Mouse (Mus musculus): ENCODE measurements at regions not wholly inside any gene's neighbourhood (a gene's known extent, or its start where the extent isn't known, plus 50 kb on each side); places are given as distances from the start of the nearest gene placed in this dataset.

- in situ Hi-C loops (cut with MboI, MseI): loop anchor here in 1 of 2 experiments (10.0 kb wide), 1 partner anchor 276 kb away; the partner anchor contains the start of gene Fam43a
These were observed 210.6 kb downstream of the Xxylt1 start for GRCm38 (mm10) chr16:30870676-30871075.

- in situ Hi-C loops (cut with MboI, MseI): loop anchor here in 1 of 2 experiments (10.0 kb wide), 1 partner anchor 277 kb away; the partner anchor contains the start of gene Fam43a
These were observed 209.1 kb downstream of the Xxylt1 start for GRCm38 (mm10) chr16:30872147-30872546.

GRCm38 (mm10) chr16:30873493-30874211 is 207.6 kb downstream of the Xxylt1 start:
- in situ Hi-C loops (cut with MboI, MseI): loop anchor here in 1 of 2 experiments (10.0 kb wide), 1 partner anchor 279 kb away; the partner anchor contains the start of gene Fam43a

DNA sequence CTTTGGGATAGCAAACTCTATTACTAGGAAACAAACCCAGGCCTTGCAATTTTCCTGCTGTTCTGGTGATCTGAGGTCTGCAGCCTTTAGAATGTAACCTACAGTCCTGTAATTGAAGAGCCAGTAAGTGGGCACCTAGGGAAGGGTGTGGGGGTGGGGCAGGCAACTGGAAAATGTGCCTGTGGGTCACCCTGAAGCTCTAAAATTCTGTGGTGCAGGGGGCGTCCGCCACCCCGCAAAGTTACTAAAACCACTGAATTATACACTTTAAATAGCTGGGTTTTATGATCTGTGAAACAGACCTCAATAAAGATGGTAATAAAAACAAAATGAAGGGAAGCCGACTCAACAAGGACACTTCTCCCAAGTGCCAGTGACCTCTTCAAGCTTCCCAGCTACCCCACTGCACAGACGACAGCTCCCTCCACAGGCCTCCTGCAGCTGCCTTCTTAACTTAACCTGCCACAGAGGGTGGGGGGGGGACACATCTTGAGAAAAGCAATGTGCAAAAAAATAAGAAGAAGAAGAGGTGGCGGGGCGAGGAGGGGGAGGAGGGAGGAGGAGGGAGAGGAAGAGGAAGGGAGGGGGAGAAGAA is 205.9 kb downstream of the Xxylt1 start:
- in situ Hi-C loops (cut with MboI, MseI): loop anchor here in 1 of 2 experiments (10.0 kb wide), 1 partner anchor 281 kb away; the partner anchor contains the start of gene Fam43a

DNA sequence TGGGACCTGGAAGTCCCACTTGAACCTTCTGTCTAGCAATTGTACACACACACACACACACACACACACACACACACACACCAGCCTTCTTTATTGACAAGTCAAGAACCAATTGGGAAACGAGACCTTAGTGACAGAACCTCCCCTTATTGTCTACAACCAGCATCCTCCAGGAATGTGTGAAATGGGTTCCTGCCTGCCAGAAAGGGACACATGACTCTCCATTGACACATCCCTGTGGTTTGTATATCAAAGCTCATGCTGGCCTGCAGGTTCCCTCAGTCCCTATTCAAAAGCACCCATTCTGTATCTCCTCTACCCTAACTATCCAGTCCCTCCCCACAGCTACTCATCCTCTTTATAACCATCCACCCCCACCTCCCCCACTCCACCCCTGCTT is 202.4 kb downstream of the Xxylt1 start:
- in situ Hi-C loops (cut with MboI, MseI): loop anchor here in 1 of 2 experiments (10.0 kb wide), 1 partner anchor 284 kb away; the partner anchor contains the start of gene Fam43a

- in situ Hi-C loops (cut with MboI, MseI): loop anchor here (5.0 to 10.0 kb wide), 3 partner anchors 42 to 285 kb away; partner anchors contain the start of gene Fam43a (in 1 of the 2)
These were observed 201.4 kb downstream of the Xxylt1 start for GRCm38 (mm10) chr16:30879878-30880277.

DNA sequence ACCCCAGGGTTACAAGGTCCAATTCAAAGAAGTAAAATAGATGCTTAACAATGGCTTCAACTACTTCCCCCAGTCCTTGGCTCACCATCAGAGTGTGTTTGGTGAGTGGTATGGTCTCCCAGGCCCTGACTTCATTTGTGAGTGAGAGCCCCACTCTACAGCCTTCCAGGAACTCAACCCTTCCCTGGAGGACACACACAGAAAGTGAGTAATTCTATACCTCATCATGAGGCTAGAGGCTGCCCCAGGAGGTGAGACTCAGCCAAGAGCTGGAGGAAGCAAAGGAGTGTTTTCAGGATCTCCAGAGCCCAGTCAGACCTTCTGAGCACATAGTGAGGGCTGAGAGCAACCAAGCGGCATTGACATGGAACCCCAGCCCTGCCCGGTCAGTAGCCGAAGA is 200.6 kb downstream of the Xxylt1 start:
- in situ Hi-C loops (cut with MboI, MseI): loop anchor here (5.0 to 10.0 kb wide), 2 partner anchors 42 to 266 kb away; no protein-coding TSS in a partner anchor

- in situ Hi-C loops (cut with MboI, MseI): loop anchor here (5.0 to 10.0 kb wide), 2 partner anchors 41 to 266 kb away; no protein-coding TSS in a partner anchor
These were observed 200.0 kb downstream of the Xxylt1 start for GRCm38 (mm10) chr16:30881186-30881585.

DNA sequence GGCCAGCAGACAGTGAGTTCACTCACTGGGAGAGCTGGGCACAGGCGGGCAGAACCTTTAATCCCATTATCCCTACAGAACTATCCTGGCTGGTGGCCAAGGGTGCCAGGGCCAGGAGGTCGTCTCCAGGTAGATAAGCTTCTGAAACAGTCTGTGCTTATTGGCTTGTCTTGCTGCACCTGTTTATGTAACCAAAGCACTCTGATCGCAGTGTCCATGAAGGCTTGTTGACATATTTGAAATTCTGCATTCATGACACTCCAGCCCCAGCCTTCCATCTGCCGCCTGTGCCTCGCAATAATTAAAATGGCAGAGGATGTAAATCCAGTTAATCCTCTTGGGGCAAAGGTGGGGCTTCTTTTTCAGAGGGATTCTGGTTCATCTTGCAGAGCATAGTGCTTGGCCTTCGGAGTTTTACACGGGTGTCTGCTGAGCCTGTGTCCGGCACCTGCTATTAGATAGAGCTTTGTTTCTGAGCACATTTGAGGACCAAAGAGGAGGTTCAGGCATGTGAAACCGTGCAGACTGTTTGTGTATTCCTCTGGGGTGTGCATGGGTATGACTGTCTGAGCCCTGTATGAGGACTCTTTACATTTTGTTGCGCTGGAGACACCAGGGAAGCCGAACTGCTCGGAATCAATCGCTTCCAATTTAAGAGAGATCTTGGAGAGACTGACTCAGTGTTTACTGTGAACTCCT is 197.6 kb downstream of the Xxylt1 start:
- in situ Hi-C loops (cut with MboI, MseI): loop anchor here (5.0 to 10.0 kb wide), 2 partner anchors 39 to 269 kb away; no protein-coding TSS in a partner anchor

- in situ Hi-C loops (cut with MboI, MseI): loop anchor here (5.0 to 10.0 kb wide), 2 partner anchors 38 to 269 kb away; no protein-coding TSS in a partner anchor
These were observed 197.1 kb downstream of the Xxylt1 start for GRCm38 (mm10) chr16:30884189-30884551.

DNA sequence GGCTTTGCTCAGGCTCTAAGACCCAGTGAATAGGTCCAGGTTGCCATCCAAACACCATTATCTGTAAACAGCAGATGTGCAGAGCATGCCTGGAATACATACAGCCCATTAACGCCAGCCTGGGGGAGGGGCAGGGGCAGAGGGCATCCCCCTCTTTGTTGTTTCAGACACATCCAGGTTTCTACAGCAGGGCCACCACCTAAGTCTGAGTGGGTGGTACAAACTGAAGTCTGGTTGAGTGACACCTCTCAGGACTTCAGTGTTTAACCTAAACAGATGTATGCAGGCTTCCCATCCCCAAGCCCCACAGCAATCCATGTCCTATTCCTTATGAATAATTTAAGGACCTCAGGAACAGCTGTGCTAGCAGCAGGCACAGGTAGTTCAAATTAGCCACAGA is 194.2 kb downstream of the Xxylt1 start:
- in situ Hi-C loops (cut with MboI, MseI): loop anchor here in 1 of 2 experiments (10.0 kb wide), 1 partner anchor 272 kb away; no protein-coding TSS in a partner anchor

DNA sequence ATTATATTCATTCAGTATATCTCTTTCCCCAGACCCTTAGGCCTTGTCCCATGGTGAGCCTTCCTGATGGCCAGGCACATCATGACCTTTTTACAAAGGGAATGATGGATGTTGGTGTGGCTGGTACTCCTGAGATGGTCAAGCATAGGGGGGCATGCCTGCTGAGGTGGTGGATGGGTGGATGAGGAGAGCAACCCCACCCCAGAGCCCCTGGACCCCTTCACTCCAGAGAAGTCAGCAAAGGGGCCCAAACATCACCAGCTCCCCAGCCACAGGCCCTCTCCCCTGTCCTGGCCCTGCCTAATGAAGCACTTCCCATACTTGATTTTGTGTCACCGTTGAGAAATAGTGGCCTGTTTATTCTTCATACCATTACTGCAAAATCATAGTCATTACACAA is 193.7 kb downstream of the Xxylt1 start:
- in situ Hi-C loops (cut with MboI, MseI): loop anchor here in 1 of 2 experiments (10.0 kb wide), 1 partner anchor 273 kb away; no protein-coding TSS in a partner anchor

DNA sequence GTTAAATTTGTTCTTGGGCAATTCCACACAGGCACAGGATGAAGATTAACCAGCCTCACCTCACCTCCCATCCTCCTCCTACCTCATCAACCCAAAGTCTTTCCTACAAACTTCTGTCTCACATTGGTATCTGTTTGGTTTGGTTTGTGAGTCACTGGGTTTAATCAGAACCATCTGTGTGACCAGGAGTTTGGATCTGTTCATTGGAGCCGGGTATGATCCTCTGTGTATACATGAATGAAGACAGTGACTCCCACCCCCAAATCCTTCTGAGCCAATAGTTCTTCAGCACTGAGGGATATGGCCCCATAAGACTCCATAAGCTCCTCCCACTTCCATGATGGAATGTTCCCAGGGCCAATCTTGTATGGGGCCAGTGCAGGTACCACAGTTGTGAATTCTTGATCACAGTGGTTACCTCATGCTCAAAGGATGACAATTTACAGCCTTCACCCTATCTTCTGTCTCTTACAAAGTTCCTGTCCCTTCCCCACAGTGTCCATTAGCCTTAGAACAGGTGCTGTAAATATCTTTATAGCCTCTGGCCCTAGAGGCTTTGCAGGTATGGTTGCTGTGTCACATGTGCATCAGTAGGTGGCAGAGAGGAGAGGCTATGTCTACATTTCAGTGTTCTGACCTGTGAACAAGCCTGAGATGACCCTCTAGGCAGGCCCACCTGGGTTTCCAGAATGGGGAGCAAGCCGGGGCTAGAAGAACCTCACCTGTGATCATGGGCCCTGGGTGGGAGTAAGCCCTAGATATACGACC is 192.5 kb downstream of the Xxylt1 start:
- in situ Hi-C loops (cut with MboI, MseI): loop anchor here in 1 of 2 experiments (10.0 kb wide), 1 partner anchor 274 kb away; no protein-coding TSS in a partner anchor

DNA sequence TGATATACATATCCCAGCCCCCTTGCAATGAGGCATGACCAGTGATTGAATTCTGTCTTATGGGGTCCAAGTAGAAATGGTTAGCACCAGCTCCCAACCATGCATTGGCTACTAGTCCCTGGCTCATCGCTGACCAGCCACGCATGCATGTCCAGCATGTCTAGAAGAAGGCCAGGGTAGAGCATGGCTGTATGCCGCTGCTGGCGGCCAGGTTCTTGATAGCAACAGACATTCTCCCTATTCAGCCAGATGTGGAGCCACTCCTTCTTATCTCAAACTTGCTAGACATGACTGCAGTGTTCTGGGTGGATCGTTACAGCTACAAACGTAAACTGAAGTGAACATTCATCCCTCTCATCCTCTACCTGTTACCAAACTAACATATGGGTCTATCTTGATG is 188.6 kb downstream of the Xxylt1 start:
- in situ Hi-C loops (cut with MboI, MseI): no loop called here

- in situ Hi-C loops (cut with MboI, MseI): no loop called here
These were observed 187.1 kb downstream of the Xxylt1 start for GRCm38 (mm10) chr16:30894086-30894485.

- in situ Hi-C loops (cut with MboI, MseI): no loop called here
These were observed 186.2 kb downstream of the Xxylt1 start for GRCm38 (mm10) chr16:30895021-30895420.

DNA sequence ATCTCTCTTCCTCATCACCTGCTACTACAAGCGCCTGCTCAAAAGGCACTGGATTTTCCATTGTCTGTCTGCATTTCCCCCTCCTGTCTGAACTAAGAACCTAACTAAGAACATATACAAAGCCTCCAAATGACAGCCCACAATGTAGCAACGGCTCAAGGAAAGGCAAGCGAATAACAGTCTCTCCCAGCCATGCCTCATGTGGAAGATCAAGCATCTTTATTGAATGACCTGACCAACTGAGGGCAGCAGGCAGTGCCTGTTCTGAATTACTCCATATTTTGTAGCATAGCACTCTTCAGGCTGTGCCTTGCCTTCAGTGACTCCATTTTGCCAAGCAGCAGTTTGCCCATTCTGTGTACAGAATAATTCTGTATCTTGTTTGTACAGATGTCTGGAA is 183.9 kb downstream of the Xxylt1 start:
- in situ Hi-C loops (cut with MboI, MseI): no loop called here

- in situ Hi-C loops (cut with MboI, MseI): no loop called here
These were observed 181.1 kb downstream of the Xxylt1 start for GRCm38 (mm10) chr16:30900121-30900520.

GRCm38 (mm10) chr16:30901309-30901708 is 179.9 kb downstream of the Xxylt1 start:
- in situ Hi-C loops (cut with MboI, MseI): no loop called here

Measured in T-helper 17 cell (primary cell).